Mouse (Mus musculus) lung, postnatal 0 days (tissue): ENCODE results near the gene Ak5.

Experiments
- CTCF ChIP-seq: IDR thresholded peaks from 2 replicates; pipeline ENCODE4 v1.5.1; 2016; ENCODE audit warnings: antibody characterized with exemption, mild to moderate bottlenecking
- EP300 ChIP-seq: IDR thresholded peaks from 2 replicates; pipeline ENCODE4 v1.6.1; 2016; ENCODE audit warnings: antibody characterized with exemption, mild to moderate bottlenecking, control low read depth

DNA sequence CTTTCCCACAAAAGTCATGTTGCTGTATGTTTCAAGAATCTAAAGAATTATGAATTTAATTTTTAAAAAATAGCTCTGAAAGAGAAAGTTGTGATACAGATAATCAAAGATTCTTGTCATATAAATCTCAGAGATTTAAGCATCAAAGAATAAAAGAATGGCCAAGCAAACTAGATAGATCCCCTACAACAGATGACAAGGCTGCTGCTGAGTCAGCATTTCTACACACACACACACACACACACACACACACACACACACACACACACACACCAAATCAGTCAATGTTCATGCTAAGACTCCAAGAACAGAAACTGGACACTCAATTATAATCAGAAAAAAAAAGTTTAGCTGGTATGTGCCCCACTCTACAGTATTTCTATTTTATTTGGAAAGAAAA is 85.1 kb downstream of the Ak5 start:
- no peak for TF ChIP-seq EP300
- TF ChIP-seq CTCF = no peak
